ENCODE assay signal across 9 mouse cellular contexts in the genomic region with DNA sequence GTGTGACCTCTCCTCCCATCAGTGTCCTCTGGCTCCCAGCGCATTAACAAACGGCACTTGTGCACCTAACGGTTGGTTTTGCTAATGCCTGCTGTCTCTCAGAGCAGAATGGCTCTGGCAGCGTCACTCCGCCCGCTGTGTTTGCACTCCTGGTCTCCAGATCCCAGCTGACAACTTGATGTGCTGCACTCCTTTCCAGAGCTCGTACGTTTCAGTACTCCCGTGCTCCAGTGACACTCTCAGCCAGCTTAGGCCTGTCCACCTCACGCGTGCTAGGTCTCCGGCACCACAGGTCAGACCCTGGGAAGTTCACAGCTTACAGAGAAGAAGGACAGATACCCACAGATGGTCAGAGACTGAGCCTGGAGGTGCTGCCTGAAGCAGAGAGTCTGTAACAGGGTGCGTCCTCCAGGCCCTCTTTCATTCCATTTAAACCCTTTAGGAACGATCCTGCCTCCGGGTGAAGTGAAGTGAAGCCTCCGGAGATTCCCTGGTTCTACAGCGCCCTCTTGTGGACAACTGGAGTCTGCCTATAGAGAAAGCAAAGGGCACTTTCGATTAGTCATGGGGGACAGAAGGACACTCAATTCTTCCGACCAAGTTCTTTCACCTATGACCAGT. TPM values are rescaled to one million over a fixed set of nuclear protein-coding genes. Genes with fewer than 3 reads are reported as not detected.
DNase-seq lines count a peak whose midpoint lies in the region; ATAC-seq and TF ChIP-seq lines count a peak whose summit lies in the region.
"Had no signal": no experiment of that assay in that cellular context is flagged by ENCODE, and none has a peak within 500 bp of the region (broad histone marks: within the 10 kb centered on the region; RNA-seq: fewer than 3 reads in every experiment).

No protein-coding gene starts in this region.

- peak; percentile 98 for TF ChIP-seq CTCF in kidney, postnatal 0 days (IDR thresholded peaks at IDR 0.05; ENCODE audit: low read depth)

- peak overlapping the region; percentile 48 for H3K4me2 ChIP-seq in embryonic facial prominence, embryonic 13.5 days
- H3K4me2 ChIP-seq in heart, embryonic 12.5 days: peak overlapping the region; percentile 64
- H3K4me2 ChIP-seq in kidney, postnatal 0 days (ENCODE audit: low read length): peak overlapping the region; percentile 47
- peak overlapping the region; percentile 45 for H3K4me2 ChIP-seq in liver, embryonic 16.5 days (ENCODE audit: low read depth, low read length)
- peak overlapping the region; percentile 20 for H3K4me2 ChIP-seq in neural tube, embryonic 14.5 days (ENCODE audit: low read depth, low read length)

- WGBS in embryonic facial prominence, embryonic 13.5 days: 24% methylated on average over 19 of the region's 19 CpGs
- WGBS in heart, embryonic 12.5 days: 21% methylated on average over 19 of the region's 19 CpGs
- 24% methylated on average over 19 of the region's 19 CpGs for WGBS in kidney, postnatal 0 days
- 32% methylated on average over 19 of the region's 19 CpGs for WGBS in liver, embryonic 16.5 days (ENCODE audit: insufficient replicate concordance)
- 23% methylated on average over 19 of the region's 19 CpGs for WGBS in neural tube, embryonic 14.5 days

- no peak overlapping the region for H3K9ac ChIP-seq in embryonic facial prominence, embryonic 13.5 days
- peak overlapping the region; percentile 9 for H3K9ac ChIP-seq in heart, embryonic 12.5 days
- H3K9ac ChIP-seq in kidney, postnatal 0 days (ENCODE audit: low read depth, low read length): 0 out of 2 replicates have a peak overlapping the region, but pooled peaks have one; percentile 5
- no peak overlapping the region for H3K9ac ChIP-seq in liver, embryonic 16.5 days (ENCODE audit: low read depth, low read length)
- H3K9ac ChIP-seq in neural tube, embryonic 14.5 days (replicated peaks; ENCODE audit: low read depth, low read length): peak overlapping the region; percentile 21; the same call in 1 of the 2 replicates

- H3K27me3 ChIP-seq in embryonic facial prominence, embryonic 13.5 days: peaks cover 10% of the 10 kb centered on the region; the same call in 1 of the 2 replicates
- no peaks in the 10 kb centered on the region; the same call in 1 of the 2 replicates for H3K27me3 ChIP-seq in heart, embryonic 12.5 days (replicated peaks)
- no peaks in the 10 kb centered on the region for H3K27me3 ChIP-seq in kidney, postnatal 0 days (ENCODE audit: insufficient read depth, low read length)
- H3K27me3 ChIP-seq in liver, embryonic 16.5 days (ENCODE audit: control insufficient read depth, insufficient read depth, low read depth, low read length): no peaks in the 10 kb centered on the region
- no peaks in the 10 kb centered on the region for H3K27me3 ChIP-seq in neural tube, embryonic 14.5 days (ENCODE audit: control insufficient read depth, insufficient read depth, low read length)

- H3K9me3 ChIP-seq in embryonic facial prominence, embryonic 13.5 days: no peaks in the 10 kb centered on the region
- 0 out of 2 replicates have a peak, but pooled peaks cover 5% of the 10 kb centered on the region for H3K9me3 ChIP-seq in heart, embryonic 12.5 days (replicated peaks)
- H3K9me3 ChIP-seq in kidney, postnatal 0 days (replicated peaks; ENCODE audit: low read length): no peaks in the 10 kb centered on the region
- no peaks in the 10 kb centered on the region for H3K9me3 ChIP-seq in liver, embryonic 16.5 days (replicated peaks; ENCODE audit: control insufficient read depth, low read length)
- no peaks in the 10 kb centered on the region for H3K9me3 ChIP-seq in neural tube, embryonic 14.5 days (ENCODE audit: control insufficient read depth, low read length)

- no peak overlapping the region for H3K4me3 ChIP-seq in embryonic facial prominence, embryonic 13.5 days
- H3K4me3 ChIP-seq in heart, embryonic 12.5 days: peak overlapping the region; percentile 34
- no peak overlapping the region for H3K4me3 ChIP-seq in kidney, postnatal 0 days (replicated peaks; ENCODE audit: low read depth, low read length)
- peak overlapping the region; percentile 44 for H3K4me3 ChIP-seq in liver, embryonic 16.5 days (ENCODE audit: low read depth, low read length)
- no peak overlapping the region for H3K4me3 ChIP-seq in neural tube, embryonic 14.5 days (ENCODE audit: low read depth, low read length)

- peak; percentile 33 to 48 for DNase-seq in CD8-positive naive resting alpha-beta T cell, adult 2 months (ENCODE audit: low read depth in 2 of 2, low spot score in 2 of 2)
- DNase-seq in adrenal gland, postnatal 4 days (ENCODE audit: low spot score in 2 of 2): peak; percentile 44 to 71
- peak; percentile 92 for DNase-seq in kidney, postnatal 0 days (ENCODE audit: low spot score)
- DNase-seq in thymus, postnatal 36 days: peak; percentile 28 to 41

- H3K36me3 ChIP-seq in embryonic facial prominence, embryonic 13.5 days: no peaks in the 10 kb centered on the region
- no peaks in the 10 kb centered on the region for H3K36me3 ChIP-seq in heart, embryonic 12.5 days
- no peaks in the 10 kb centered on the region for H3K36me3 ChIP-seq in kidney, postnatal 0 days (ENCODE audit: insufficient read depth, low read length)
- no peaks in the 10 kb centered on the region for H3K36me3 ChIP-seq in liver, embryonic 16.5 days (ENCODE audit: control insufficient read depth, insufficient read depth)
- no peaks in the 10 kb centered on the region for H3K36me3 ChIP-seq in neural tube, embryonic 14.5 days (ENCODE audit: control insufficient read depth, insufficient read depth, low read length)

- no peak overlapping the region for H3K27ac ChIP-seq in embryonic facial prominence, embryonic 13.5 days
- H3K27ac ChIP-seq in heart, embryonic 12.5 days (ENCODE audit: poor library complexity, severe bottlenecking): no peak overlapping the region
- H3K27ac ChIP-seq in kidney, postnatal 0 days: no peak overlapping the region
- no peak overlapping the region for H3K27ac ChIP-seq in liver, embryonic 16.5 days (ENCODE audit: low read length)
- H3K27ac ChIP-seq in neural tube, embryonic 14.5 days (ENCODE audit: low read depth, low read length): peak overlapping the region; percentile 34

- H3K4me1 ChIP-seq in embryonic facial prominence, embryonic 13.5 days: peaks cover 9% of the 10 kb centered on the region
- peaks cover 6% of the 10 kb centered on the region for H3K4me1 ChIP-seq in heart, embryonic 12.5 days (replicated peaks)
- H3K4me1 ChIP-seq in kidney, postnatal 0 days (replicated peaks; ENCODE audit: insufficient read depth, low read length): no peaks in the 10 kb centered on the region
- no peaks in the 10 kb centered on the region for H3K4me1 ChIP-seq in liver, embryonic 16.5 days (ENCODE audit: control insufficient read depth, low read depth, low read length)
- H3K4me1 ChIP-seq in neural tube, embryonic 14.5 days (ENCODE audit: control insufficient read depth, insufficient read depth, low read length): peaks cover 6% of the 10 kb centered on the region; the same call in 1 of the 2 replicates

- no peak for ATAC-seq in embryonic facial prominence, embryonic 13.5 days (ENCODE audit: insufficient number of reproducible peaks, insufficient read depth, low FRiP score, low TSS enrichment, low read depth)
- peak; percentile 26; the same call in 1 of the 2 replicates for ATAC-seq in heart, embryonic 12.5 days (ENCODE audit: insufficient number of reproducible peaks, low FRiP score)
- ATAC-seq in kidney, postnatal 0 days (replicated peaks; ENCODE audit: low FRiP score, low read depth): peak; percentile 59
- ATAC-seq in liver, embryonic 16.5 days (ENCODE audit: low read depth): peak; percentile 63
- ATAC-seq in neural tube, embryonic 14.5 days (ENCODE audit: low read depth): peak; percentile 63

RNA-seq across cellular contexts. Expression of gene Spesp1, which starts 37.9 kb away (rescaled TPM):
- not detected for total RNA-seq in adrenal gland, postnatal 4 days (2021)
- polyA plus RNA-seq in embryonic facial prominence, embryonic 13.5 days (2015; fragmentation: Nextera tagmentation; extraction: Ambion mirVana): not detected in 2 replicates
- not detected in 2 replicates for polyA plus RNA-seq in heart, embryonic 12.5 days (2016; fragmentation: Nextera tagmentation; extraction: Ambion mirVana)
- not detected in 2 replicates for polyA plus RNA-seq in kidney, postnatal 0 days (2015; fragmentation: Nextera tagmentation; extraction: Ambion mirVana)
- not detected in 2 replicates for polyA plus RNA-seq in liver, embryonic 16.5 days (2015; fragmentation: Nextera tagmentation; extraction: Ambion mirVana)
- polyA plus RNA-seq in neural tube, embryonic 14.5 days (2014; fragmentation: Nextera tagmentation; extraction: Ambion mirVana): not detected in 2 replicates
- total RNA-seq: hematopoietic stem cell, adult 5-6 weeks had no signal

Comparison
In these comparisons a context has a peak if more than half of its experiments do, and no peak if none do; other contexts are left out.
1. DNase-seq: peak in every context shown above with its lines; median percentile 92 in kidney, postnatal 0 days; 58 in adrenal gland, postnatal 4 days; 40 in CD8-positive naive resting alpha-beta T cell, adult 2 months; 34 in thymus, postnatal 36 days.
2. H3K4me3 ChIP-seq: peak in heart, embryonic 12.5 days (single experiment) and liver, embryonic 16.5 days (single experiment); none in embryonic facial prominence, embryonic 13.5 days (single experiment), kidney, postnatal 0 days (single experiment) and neural tube, embryonic 14.5 days (single experiment).
3. H3K9ac ChIP-seq: peak in heart, embryonic 12.5 days (single experiment), kidney, postnatal 0 days (single experiment) and neural tube, embryonic 14.5 days (single experiment); none in embryonic facial prominence, embryonic 13.5 days (single experiment) and liver, embryonic 16.5 days (single experiment).
4. Peak in every context shown above with its lines, with median percentiles within 50 percentile points of each other: H3K4me2 ChIP-seq.